Mouse (Mus musculus): ENCODE measurements around the gene Pspn. TPM values are rescaled to one million over a fixed set of nuclear protein-coding genes. Genes with fewer than 3 reads are reported as not detected.
A peak's percentile ranks its signal among the peaks of the same experiment; 100 is the strongest.

Pspn gene
- total and polyA plus RNA-seq, 3 experiments: 1.0 TPM; not detected in 2

DNA sequence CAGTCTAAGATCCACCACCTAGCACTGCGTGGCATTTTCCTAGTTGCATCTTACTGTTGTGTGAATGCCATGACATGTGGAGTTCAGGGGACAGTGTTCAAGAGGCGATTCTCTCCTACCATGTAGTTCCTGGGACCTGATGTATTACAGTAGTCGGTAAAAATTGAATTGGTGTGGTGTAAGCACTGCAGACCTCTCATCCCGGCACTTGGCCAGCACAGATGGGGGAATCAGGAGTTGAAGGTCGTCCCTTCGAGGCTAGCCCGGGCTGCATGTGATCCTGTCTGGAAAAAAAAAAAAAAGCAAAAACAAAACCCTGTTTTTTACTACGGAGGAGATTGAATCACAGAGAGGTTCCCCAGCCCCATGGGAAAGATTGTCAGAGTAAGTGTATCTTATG lies 4.8 kb downstream of the Pspn start:
- H3K36me3 ChIP-seq (ENCODE audit: control insufficient read depth in 1 of 2, insufficient read depth in 2 of 2, low read length in 2 of 2): peaks cover 2 to 8% of the 10 kb centered on the region in 2 experiments
- no peak for TF ChIP-seq JUND (IDR thresholded peaks at IDR 0.05; ENCODE audit: low read depth, low read length)
- TF ChIP-seq ZNF384 (IDR thresholded peaks at IDR 0.05; ENCODE audit: low read depth, low read length): 0 out of 2 replicates have a peak, but pooled peaks have one; percentile 7
- DNase-seq (ENCODE audit: low read depth, low spot score): no peak
- H3K27me3 ChIP-seq (ENCODE audit: control insufficient read depth in 1 of 2, insufficient read depth in 2 of 2, low read length in 2 of 2): no peaks in the 10 kb centered on the region
- H3K79me2 ChIP-seq (ENCODE audit: control insufficient read depth, insufficient read depth, low read length, poor library complexity): peaks cover 17% of the 10 kb centered on the region
- no peak overlapping the region for H3K4me3 ChIP-seq (ENCODE audit: control insufficient read depth in 1 of 2, insufficient read depth in 1 of 2, low read depth in 2 of 2, low read length in 2 of 2)
- H3K27ac ChIP-seq (ENCODE audit: control insufficient read depth, low read depth, low read length): no peak overlapping the region
- H3K9ac ChIP-seq (ENCODE audit: control insufficient read depth, low read depth, low read length, poor library complexity, severe bottlenecking): no peak overlapping the region
- H3K9me3 ChIP-seq (replicated peaks; ENCODE audit: insufficient read depth, low read length): no peaks in the 10 kb centered on the region
- H3K4me1 ChIP-seq (ENCODE audit: control insufficient read depth in 1 of 2, insufficient read depth in 2 of 2, low read length in 2 of 2): peaks cover 0 to 19% of the 10 kb centered on the region in 2 experiments; a peak in 2 of 4 replicates

DNA sequence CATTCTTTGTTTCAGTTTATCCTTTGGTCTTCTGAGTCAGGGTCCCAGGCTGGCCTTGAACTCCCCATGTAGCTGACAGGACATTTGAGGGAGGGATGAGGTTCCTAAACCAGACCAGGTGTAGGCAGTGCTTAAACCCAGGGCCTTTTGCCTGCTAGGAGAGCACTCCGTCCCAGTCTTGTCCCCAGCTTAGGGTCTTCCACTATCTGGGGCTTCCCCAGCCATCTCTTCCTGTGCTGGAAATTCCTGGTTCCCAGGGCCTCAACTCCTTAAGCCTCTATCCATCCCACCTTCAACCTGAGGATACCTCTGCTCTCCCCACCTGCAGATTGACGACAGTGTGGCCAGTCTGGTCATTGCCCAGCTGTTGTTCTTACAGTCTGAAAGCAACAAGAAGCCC lies 8.9 kb downstream of the Pspn start:
- Histone ChIP-seq H3K9ac (ENCODE audit: control insufficient read depth, low read depth, low read length, poor library complexity, severe bottlenecking) (peak overlapping the region; percentile 83), H3K36me3 (ENCODE audit: control insufficient read depth in 1 of 2, insufficient read depth in 2 of 2, low read length in 2 of 2) (peaks cover 2 to 8% of the 10 kb centered on the region in 2 experiments), H3K79me2 (ENCODE audit: control insufficient read depth, insufficient read depth, low read length, poor library complexity) (peaks cover 17% of the 10 kb centered on the region), H3K27ac (ENCODE audit: control insufficient read depth, low read depth, low read length) (no peak overlapping the region), H3K4me1 (ENCODE audit: control insufficient read depth in 1 of 2, insufficient read depth in 2 of 2, low read length in 2 of 2) (peaks cover 0 to 11% of the 10 kb centered on the region in 2 experiments; a peak in 2 of 4 replicates), H3K4me3 (ENCODE audit: control insufficient read depth in 1 of 2, insufficient read depth in 1 of 2, low read depth in 2 of 2, low read length in 2 of 2) (peak overlapping the region; percentile 72 to 86), H3K9me3 (replicated peaks; ENCODE audit: insufficient read depth, low read length) (no peaks in the 10 kb centered on the region), H3K27me3 (ENCODE audit: control insufficient read depth in 1 of 2, insufficient read depth in 2 of 2, low read length in 2 of 2) (no peaks in the 10 kb centered on the region)
- no peak for DNase-seq (ENCODE audit: low read depth, low spot score)
- TF ChIP-seq USF2 (IDR thresholded peaks at IDR 0.05; ENCODE audit: borderline replicate concordance in 1 of 2, insufficient read depth in 1 of 2, low read depth in 1 of 2, low read length in 2 of 2): no peak
- TF ChIP-seq MAX (IDR thresholded peaks at IDR 0.05; ENCODE audit: low read length): no peak
- TF ChIP-seq ETS1 (IDR thresholded peaks at IDR 0.05; ENCODE audit: low read depth, low read length): no peak
- no peak for TF ChIP-seq SMC3 (IDR thresholded peaks at IDR 0.05; ENCODE audit: low read depth, low read length)
- TF ChIP-seq ZNF384 (IDR thresholded peaks at IDR 0.05; ENCODE audit: low read depth, low read length): no peak
- no peak for TF ChIP-seq UBTF (IDR thresholded peaks at IDR 0.05; ENCODE audit: borderline replicate concordance, insufficient read depth, low read depth, low read length)
- TF ChIP-seq GABPA (IDR thresholded peaks at IDR 0.05; ENCODE audit: low read depth, low read length): no peak
- TF ChIP-seq MAZ (IDR thresholded peaks at IDR 0.05; ENCODE audit: low read depth, low read length): no peak

DNA sequence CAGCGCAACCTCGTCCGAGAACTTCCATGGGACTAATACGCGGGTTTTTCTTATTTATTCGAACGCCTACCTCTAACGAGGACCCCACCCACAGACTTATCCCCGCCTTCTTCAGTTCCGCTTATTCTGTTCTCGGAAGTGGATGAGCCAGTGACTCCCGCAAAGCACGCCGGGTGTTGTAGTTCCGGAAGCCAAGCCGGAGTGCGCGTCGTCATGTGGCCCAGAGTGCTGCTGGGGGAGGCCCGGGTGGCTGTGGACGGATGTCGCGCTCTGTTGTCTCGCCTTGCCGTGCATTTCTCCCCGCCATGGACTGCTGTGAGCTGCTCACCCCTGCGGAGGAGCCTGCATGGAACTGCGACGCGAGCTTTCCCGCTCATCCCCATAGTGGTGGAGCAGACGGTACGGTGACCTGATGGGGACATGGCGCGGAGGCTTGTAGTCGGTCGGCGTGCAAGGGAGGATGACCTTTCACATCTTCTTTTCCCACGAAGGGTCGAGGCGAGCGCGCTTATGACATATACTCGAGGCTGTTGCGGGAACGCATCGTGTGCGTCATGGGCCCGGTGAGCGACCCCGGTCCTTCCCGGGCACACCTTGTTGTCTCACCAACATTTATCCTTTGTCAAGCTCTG lies 9.6 kb downstream of the Pspn start, which contains the start of gene Clpp:
TSS of gene Clpp (plus strand) at position 191 of the 632 bp plus-strand sequence.
- peaks cover 0 to 11% of the 10 kb centered on the region in 2 experiments; a peak in 2 of 4 replicates for H3K4me1 ChIP-seq (ENCODE audit: control insufficient read depth in 1 of 2, insufficient read depth in 2 of 2, low read length in 2 of 2)
- no peaks in the 10 kb centered on the region for H3K9me3 ChIP-seq (replicated peaks; ENCODE audit: insufficient read depth, low read length)
- H3K27ac ChIP-seq (ENCODE audit: control insufficient read depth, low read depth, low read length): peak within 1 kb of the TSS; percentile 61
- peaks cover 17% of the 10 kb centered on the region for H3K79me2 ChIP-seq (ENCODE audit: control insufficient read depth, insufficient read depth, low read length, poor library complexity)
- peak; percentile 98 for DNase-seq (ENCODE audit: low read depth, low spot score)
- H3K4me3 ChIP-seq (ENCODE audit: control insufficient read depth in 1 of 2, insufficient read depth in 1 of 2, low read depth in 2 of 2, low read length in 2 of 2): peak within 1 kb of the TSS; percentile 72 to 86
- H3K36me3 ChIP-seq (ENCODE audit: control insufficient read depth in 1 of 2, insufficient read depth in 2 of 2, low read length in 2 of 2): peaks cover 0 to 8% of the 10 kb centered on the region in 2 experiments; a peak in 3 of 4 replicates
- H3K27me3 ChIP-seq (ENCODE audit: control insufficient read depth in 1 of 2, insufficient read depth in 2 of 2, low read length in 2 of 2): no peaks in the 10 kb centered on the region
- peak within 1 kb of the TSS; percentile 83 for H3K9ac ChIP-seq (ENCODE audit: control insufficient read depth, low read depth, low read length, poor library complexity, severe bottlenecking)
- TF ChIP-seq POLR2A (IDR thresholded peaks at IDR 0.05; ENCODE audit: control insufficient read depth in 1 of 2, insufficient read depth in 1 of 2, low read depth in 1 of 2, low read length in 2 of 2, poor library complexity in 1 of 2) (peak; percentile 70 to 92; a peak in 2 of 4 replicates), SIN3A (IDR thresholded peaks at IDR 0.05; ENCODE audit: low read length) (peak; percentile 93), POLR2AphosphoS2 (IDR thresholded peaks at IDR 0.05; ENCODE audit: low read length) (peak; percentile 73), GABPA (IDR thresholded peaks at IDR 0.05; ENCODE audit: low read depth, low read length) (no peak), MAFK (IDR thresholded peaks at IDR 0.05; ENCODE audit: borderline replicate concordance, low read depth, low read length) (no peak), MEF2A (IDR thresholded peaks at IDR 0.05; ENCODE audit: extremely low read depth, insufficient replicate concordance, low read depth, low read length, poor library complexity, severe bottlenecking) (no peak), NELFE (IDR thresholded peaks at IDR 0.05; ENCODE audit: low read depth, low read length) (peak; percentile 87), USF1 (IDR thresholded peaks at IDR 0.05; ENCODE audit: low read depth, low read length) (peak; percentile 86), MAX (IDR thresholded peaks at IDR 0.05; ENCODE audit: low read length) (peak; percentile 45), ZC3H11A (IDR thresholded peaks at IDR 0.05; ENCODE audit: low read depth, low read length) (no peak), JUND (IDR thresholded peaks at IDR 0.05; ENCODE audit: low read depth, low read length) (no peak), EP300 (IDR thresholded peaks at IDR 0.05; ENCODE audit: low read depth in 1 of 2, low read length in 2 of 2) (no peak), GATA1 (IDR thresholded peaks at IDR 0.05; ENCODE audit: low read depth, low read length) (no peak), BHLHE40 (IDR thresholded peaks at IDR 0.05; ENCODE audit: borderline replicate concordance, low read depth, low read length) (no peak), RAD21 (IDR thresholded peaks at IDR 0.05; ENCODE audit: low read depth, low read length) (no peak), MYC (IDR thresholded peaks at IDR 0.05; ENCODE audit: low read depth, low read length) (peak; percentile 75), CTCF (IDR thresholded peaks at IDR 0.05 in 2 of 3, conservative IDR thresholded peaks at IDR 0.05 in 1 of 3; ENCODE audit: control insufficient read depth in 1 of 3, insufficient read depth in 1 of 3, low read depth in 2 of 3, low read length in 3 of 3, poor library complexity in 1 of 3, severe bottlenecking in 1 of 3) (no peak), KAT2A (conservative IDR thresholded peaks at IDR 0.05; ENCODE audit: low read depth, low read length) (peak; percentile 93)
